Mouse (Mus musculus): ENCODE measurements at regions not wholly inside any gene's neighbourhood (a gene's known extent, or its start where the extent isn't known, plus 50 kb on each side); places are given as distances from the start of the nearest gene placed in this dataset.

GRCm38 (mm10) chr16:29818807-29819440, 239.8 kb downstream of the Opa1 start:
- TF ChIP-seq CHD2 (IDR thresholded peaks at IDR 0.05; ENCODE audit: low read length) (no peak), RAD21 (IDR thresholded peaks at IDR 0.05; ENCODE audit: low read depth, low read length) (no peak), POLR2AphosphoS2 (IDR thresholded peaks at IDR 0.05; ENCODE audit: low read depth, low read length) (no peak), JUND (conservative IDR thresholded peaks at IDR 0.05; ENCODE audit: low read depth, low read length) (no peak), ZC3H11A (IDR thresholded peaks at IDR 0.05; ENCODE audit: low read depth, low read length) (no peak), MEF2A (IDR thresholded peaks at IDR 0.05; ENCODE audit: borderline replicate concordance, low read depth, low read length) (no peak)
- in situ Hi-C loops (cut with MboI; ENCODE audit: low pct_ligation_motif_present, low pct_unique_long_range_greater_than_20kb, low sequenced_read_pairs) (no loop called here), dilution Hi-C loops (cut with MboI; ENCODE audit: extremely low pct_ligation_motif_present, extremely low pct_unique_long_range_greater_than_20kb, low sequenced_read_pairs) (no loop called here)
- H3K9me3 ChIP-seq (replicated peaks; ENCODE audit: low read length) = no peaks in the 10 kb centered on the region
- no peaks in the 10 kb centered on the region for H3K36me3 ChIP-seq (replicated peaks in 1 of 2; ENCODE audit: control insufficient read depth in 1 of 2, insufficient read depth in 1 of 2, low read length in 1 of 2)
- H3K79me2 ChIP-seq (replicated peaks; ENCODE audit: control insufficient read depth, extremely low read depth, insufficient read depth, poor library complexity, severe bottlenecking) = no peaks in the 10 kb centered on the region
- H3K27me3 ChIP-seq (replicated peaks) = peaks cover 29% of the 10 kb centered on the region
- H3K4me2 ChIP-seq (ENCODE audit: insufficient read depth, low read depth, poor library complexity, severe bottlenecking) = no peak overlapping the region
- H3K4me1 ChIP-seq (ENCODE audit: control insufficient read depth in 1 of 2, insufficient read depth in 2 of 2) = peaks cover 0 to 11% of the 10 kb centered on the region in 2 experiments; a peak in 1 of 4 replicates
- no peak overlapping the region for H3K4me3 ChIP-seq (replicated peaks in 1 of 3; ENCODE audit: low read depth in 2 of 3, low read length in 2 of 3, poor library complexity in 1 of 3)
- H3K27ac ChIP-seq (ENCODE audit: insufficient read depth, low read depth) = no peak overlapping the region
- DNase-seq (ENCODE audit: extremely low read depth) = no peak
- no peak overlapping the region for H3K9ac ChIP-seq (ENCODE audit: insufficient read depth, low read depth)

- dilution Hi-C loops (cut with MboI; ENCODE audit: extremely low pct_ligation_motif_present, extremely low pct_unique_long_range_greater_than_20kb, low sequenced_read_pairs) = no loop called here
- in situ Hi-C loops (cut with MboI; ENCODE audit: low pct_ligation_motif_present, low pct_unique_long_range_greater_than_20kb, low sequenced_read_pairs) = no loop called here
Observed at GRCm38 (mm10) chr16:29820704-29821103, 241.6 kb downstream of the Opa1 start.

More at GRCm38 (mm10) chr16:29820704-29821103, 241.6 kb downstream of the Opa1 start:
- no peak for TF ChIP-seq MYC (IDR thresholded peaks at IDR 0.05; ENCODE audit: low read depth, low read length)
- TF ChIP-seq BHLHE40 (IDR thresholded peaks at IDR 0.05; ENCODE audit: low read depth, low read length) = no peak
- no peak for TF ChIP-seq MAFK (IDR thresholded peaks at IDR 0.05; ENCODE audit: insufficient replicate concordance, low read length)
- no peak for TF ChIP-seq GABPA (IDR thresholded peaks at IDR 0.05; ENCODE audit: insufficient replicate concordance, low read depth, low read length)
- TF ChIP-seq EP300 (IDR thresholded peaks at IDR 0.05; ENCODE audit: low read length) = no peak
- no peak for TF ChIP-seq MAX (IDR thresholded peaks at IDR 0.05; ENCODE audit: low read length)
- no peak for TF ChIP-seq ELF1 (IDR thresholded peaks at IDR 0.05; ENCODE audit: low read depth, low read length)
- no peak for TF ChIP-seq SMC3 (IDR thresholded peaks at IDR 0.05; ENCODE audit: low read depth, low read length)
- TF ChIP-seq ETS1 (conservative IDR thresholded peaks at IDR 0.05; ENCODE audit: low read depth, low read length) = no peak
- TF ChIP-seq ZKSCAN1 (IDR thresholded peaks at IDR 0.05; ENCODE audit: borderline replicate concordance, low read depth, low read length) = no peak
- TF ChIP-seq HCFC1 (IDR thresholded peaks at IDR 0.05; ENCODE audit: low read depth, low read length) = no peak
- no peak for TF ChIP-seq USF2 (conservative IDR thresholded peaks at IDR 0.05; ENCODE audit: low read depth, low read length)
- no peak for TF ChIP-seq POLR2AphosphoS2 (IDR thresholded peaks at IDR 0.05; ENCODE audit: low read depth, low read length)
- no peak for TF ChIP-seq TBP (conservative IDR thresholded peaks at IDR 0.05; ENCODE audit: low read depth, low read length)
- no peak for TF ChIP-seq SIN3A (IDR thresholded peaks at IDR 0.05; ENCODE audit: low read length)
- TF ChIP-seq MEF2A (IDR thresholded peaks at IDR 0.05; ENCODE audit: borderline replicate concordance, low read depth, low read length) = no peak
- no peak for TF ChIP-seq IRF4 (IDR thresholded peaks at IDR 0.05; ENCODE audit: low read depth, low read length)
- TF ChIP-seq ZC3H11A (IDR thresholded peaks at IDR 0.05; ENCODE audit: low read depth, low read length) = no peak
- no peak for TF ChIP-seq KAT2A (IDR thresholded peaks at IDR 0.05; ENCODE audit: insufficient replicate concordance, low read length)
- no peak for TF ChIP-seq CTCF (conservative IDR thresholded peaks at IDR 0.05 in 1 of 2, IDR thresholded peaks at IDR 0.05 in 1 of 2; ENCODE audit: low read depth in 2 of 2, low read length in 2 of 2)
- H3K27ac ChIP-seq (ENCODE audit: insufficient read depth, low read depth) = no peak overlapping the region
- DNase-seq (ENCODE audit: extremely low read depth) = no peak
- no peaks in the 10 kb centered on the region for H3K79me2 ChIP-seq (replicated peaks; ENCODE audit: control insufficient read depth, extremely low read depth, insufficient read depth, poor library complexity, severe bottlenecking)
- H3K27me3 ChIP-seq (replicated peaks) = peaks cover 11% of the 10 kb centered on the region
- peaks cover 0 to under 1% of the 10 kb centered on the region in 2 experiments for H3K36me3 ChIP-seq (replicated peaks in 1 of 2; ENCODE audit: control insufficient read depth in 1 of 2, insufficient read depth in 1 of 2, low read length in 1 of 2)
- peaks cover 0 to 7% of the 10 kb centered on the region in 2 experiments; a peak in 1 of 4 replicates for H3K4me1 ChIP-seq (ENCODE audit: control insufficient read depth in 1 of 2, insufficient read depth in 2 of 2)
- no peak overlapping the region for H3K9ac ChIP-seq (ENCODE audit: insufficient read depth, low read depth)
- H3K4me3 ChIP-seq (replicated peaks in 1 of 3; ENCODE audit: low read depth in 2 of 3, low read length in 2 of 3, poor library complexity in 1 of 3) = no peak overlapping the region
- H3K9me3 ChIP-seq (replicated peaks; ENCODE audit: low read length) = no peaks in the 10 kb centered on the region
- H3K4me2 ChIP-seq (ENCODE audit: insufficient read depth, low read depth, poor library complexity, severe bottlenecking) = no peak overlapping the region

Measured in CH12.LX (cell line).